Mouse (Mus musculus): ENCODE data around the gene Atp2b2. TPM values are rescaled to one million over a fixed set of nuclear protein-coding genes. Genes with fewer than 3 reads are reported as not detected.

Atp2b2 gene
- polyA plus RNA-seq, 1 experiment from 2014 or later: 34.2 TPM

DNA sequence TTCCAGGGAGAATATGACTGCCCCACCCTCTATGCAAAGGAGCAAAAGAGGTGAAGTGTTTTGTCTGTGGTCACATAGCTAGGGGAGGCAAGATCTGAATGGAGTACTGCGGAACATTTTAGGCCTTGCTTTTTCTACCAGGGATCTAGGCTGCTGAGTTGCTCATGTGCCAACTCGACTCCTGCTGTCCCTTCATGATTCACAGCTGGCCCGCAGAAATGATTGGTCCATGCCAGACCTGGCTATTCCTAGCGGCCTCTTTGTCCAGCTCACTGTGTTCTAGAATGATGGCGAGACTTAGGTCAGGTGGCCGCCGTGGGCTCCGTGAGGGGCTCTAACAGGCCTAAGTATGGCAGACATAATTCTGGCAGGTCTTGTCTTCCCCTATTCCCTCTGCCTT lies 103.0 kb downstream of the Atp2b2 start:
- no peak overlapping the region for H3K4me3 ChIP-seq (replicated peaks; ENCODE audit: low read length)
- 91% methylated on average over 8 of the region's 8 CpGs for WGBS
- DNase-seq (ENCODE audit: low spot score) (no peak), ATAC-seq (ENCODE audit: low FRiP score) (no peak)
- no peak overlapping the region for H3K4me2 ChIP-seq (replicated peaks)
- H3K36me3 ChIP-seq (replicated peaks; ENCODE audit: control insufficient read depth, insufficient read depth): no peaks in the 10 kb centered on the region
- no peaks in the 10 kb centered on the region for H3K27me3 ChIP-seq (ENCODE audit: control insufficient read depth, insufficient read depth, low read length)
- H3K9ac ChIP-seq: no peak overlapping the region
- no peak overlapping the region for H3K27ac ChIP-seq
- H3K9me3 ChIP-seq (ENCODE audit: control insufficient read depth, low read length): no peaks in the 10 kb centered on the region
- peaks cover 10% of the 10 kb centered on the region for H3K4me1 ChIP-seq (replicated peaks; ENCODE audit: control insufficient read depth, insufficient read depth, low read length)

- no peak for ATAC-seq (ENCODE audit: low FRiP score)
- Histone ChIP-seq H3K27ac (no peak overlapping the region), H3K4me2 (replicated peaks) (no peak overlapping the region), H3K4me1 (replicated peaks; ENCODE audit: control insufficient read depth, insufficient read depth, low read length) (peaks cover 10% of the 10 kb centered on the region), H3K9me3 (ENCODE audit: control insufficient read depth, low read length) (no peaks in the 10 kb centered on the region), H3K27me3 (ENCODE audit: control insufficient read depth, insufficient read depth, low read length) (no peaks in the 10 kb centered on the region), H3K4me3 (replicated peaks; ENCODE audit: low read length) (no peak overlapping the region), H3K9ac (no peak overlapping the region), H3K36me3 (replicated peaks; ENCODE audit: control insufficient read depth, insufficient read depth) (no peaks in the 10 kb centered on the region)
- DNase-seq (ENCODE audit: low spot score): peak; percentile 39
- WGBS: 22% methylated on average over 6 of the region's 6 CpGs
Measured at GRCm38 (mm10) chr6:113936811-113937508, 105.5 kb downstream of the Atp2b2 start.

DNA sequence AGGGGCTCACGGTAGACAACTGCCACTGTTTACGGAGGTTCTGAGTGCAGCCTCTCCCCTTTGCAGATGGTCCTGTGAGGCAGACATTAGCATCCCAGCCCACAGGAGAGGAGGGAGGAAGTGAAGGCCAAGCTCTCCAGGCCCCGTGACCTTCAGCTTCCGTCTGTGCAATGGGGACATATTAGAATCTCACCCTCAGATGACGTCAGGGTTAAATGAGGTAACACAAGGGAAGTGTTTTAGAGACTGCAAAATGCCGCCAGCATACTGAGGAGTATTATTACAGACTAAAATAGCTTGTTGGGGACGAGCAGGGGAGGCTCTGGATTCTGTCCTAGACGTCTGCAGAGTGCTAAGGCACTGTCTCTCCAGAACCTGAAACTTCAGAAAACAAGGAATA lies 106.3 kb downstream of the Atp2b2 start:
- WGBS: 63% methylated on average over 8 of the region's 8 CpGs
- H3K9me3 ChIP-seq (ENCODE audit: control insufficient read depth, low read length): no peaks in the 10 kb centered on the region
- peaks cover 10% of the 10 kb centered on the region for H3K4me1 ChIP-seq (replicated peaks; ENCODE audit: control insufficient read depth, insufficient read depth, low read length)
- no peaks in the 10 kb centered on the region for H3K27me3 ChIP-seq (ENCODE audit: control insufficient read depth, insufficient read depth, low read length)
- no peak overlapping the region for H3K4me3 ChIP-seq (replicated peaks; ENCODE audit: low read length)
- ATAC-seq (ENCODE audit: low FRiP score) (no peak), DNase-seq (ENCODE audit: low spot score) (no peak)
- H3K36me3 ChIP-seq (replicated peaks; ENCODE audit: control insufficient read depth, insufficient read depth): no peaks in the 10 kb centered on the region
- H3K27ac ChIP-seq: no peak overlapping the region
- no peak overlapping the region for H3K9ac ChIP-seq
- H3K4me2 ChIP-seq (replicated peaks): no peak overlapping the region

DNA sequence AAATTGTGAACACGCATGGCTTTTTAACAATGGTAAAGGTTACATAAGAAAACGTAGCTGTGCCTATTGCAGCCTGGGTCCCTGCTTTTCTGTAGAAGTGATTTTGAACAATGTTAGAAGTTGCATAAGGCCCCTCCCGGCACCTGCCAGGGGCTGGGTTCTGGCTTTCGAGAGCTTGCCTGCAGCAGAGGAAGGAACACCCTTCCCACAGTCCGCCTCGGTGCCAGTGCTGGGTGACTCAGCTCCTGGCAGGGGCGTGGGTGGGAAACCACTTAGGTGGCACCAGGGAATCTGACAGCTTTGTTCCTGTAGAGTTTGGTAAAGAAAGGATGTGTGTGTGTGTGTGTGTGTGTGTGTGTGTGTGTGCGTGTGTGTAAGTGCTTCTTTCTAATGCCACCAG lies 107.7 kb downstream of the Atp2b2 start:
- no peak overlapping the region for H3K4me3 ChIP-seq (replicated peaks; ENCODE audit: low read length)
- H3K4me1 ChIP-seq (replicated peaks; ENCODE audit: control insufficient read depth, insufficient read depth, low read length): peaks cover 10% of the 10 kb centered on the region
- DNase-seq (ENCODE audit: low spot score) (no peak), ATAC-seq (ENCODE audit: low FRiP score) (no peak)
- H3K27ac ChIP-seq: no peak overlapping the region
- no peaks in the 10 kb centered on the region for H3K9me3 ChIP-seq (ENCODE audit: control insufficient read depth, low read length)
- whole genome bisulfite sequencing: 68% methylated on average over 8 of the region's 8 CpGs
- H3K4me2 ChIP-seq (replicated peaks): no peak overlapping the region
- H3K9ac ChIP-seq: no peak overlapping the region
- H3K27me3 ChIP-seq (ENCODE audit: control insufficient read depth, insufficient read depth, low read length): no peaks in the 10 kb centered on the region
- H3K36me3 ChIP-seq (replicated peaks; ENCODE audit: control insufficient read depth, insufficient read depth): no peaks in the 10 kb centered on the region

DNA sequence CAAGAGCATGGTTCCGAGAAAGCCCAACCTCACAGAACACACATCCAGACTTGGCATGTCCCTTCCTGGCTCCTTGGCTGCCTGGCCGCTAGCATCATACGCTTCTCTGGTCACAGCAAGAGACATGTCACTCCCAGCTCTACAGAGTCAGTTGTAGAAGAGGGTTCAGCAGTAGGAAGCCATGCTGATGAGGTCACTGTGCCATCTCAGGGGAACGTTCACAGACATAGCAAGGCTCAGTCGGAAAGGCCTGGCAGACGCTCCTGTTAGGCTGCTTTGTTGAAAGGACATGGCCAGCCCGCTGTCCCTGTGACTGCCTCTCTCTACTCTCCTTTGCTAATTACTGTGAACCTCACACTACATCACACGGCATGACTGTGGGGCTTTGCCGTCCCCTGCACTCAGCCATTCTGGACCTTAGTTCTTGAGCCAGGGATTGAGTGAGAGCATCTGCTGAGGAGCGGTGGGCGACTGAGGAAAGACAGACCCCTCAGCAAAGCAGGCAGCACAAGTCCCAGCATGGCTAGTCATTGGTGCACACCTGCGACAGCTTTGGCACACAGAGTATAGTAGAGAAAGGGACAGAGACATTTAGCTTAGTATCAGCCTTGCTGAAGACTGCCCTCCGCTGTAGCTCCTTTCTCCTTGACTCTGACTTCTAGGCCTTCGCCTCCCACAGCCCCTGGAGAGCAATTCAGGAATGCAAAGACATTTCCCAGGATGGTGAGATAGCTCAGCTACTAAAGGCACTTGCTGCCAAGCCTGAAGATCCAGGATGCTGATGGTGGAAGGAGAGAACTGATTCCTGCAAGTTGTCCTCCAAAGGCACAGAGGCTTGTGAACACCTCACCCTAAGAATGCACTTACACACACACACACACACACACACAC lies 108.9 kb downstream of the Atp2b2 start:
- Histone ChIP-seq H3K9ac (no peak overlapping the region), H3K27me3 (ENCODE audit: control insufficient read depth, insufficient read depth, low read length) (no peaks in the 10 kb centered on the region), H3K9me3 (ENCODE audit: control insufficient read depth, low read length) (no peaks in the 10 kb centered on the region), H3K36me3 (replicated peaks; ENCODE audit: control insufficient read depth, insufficient read depth) (no peaks in the 10 kb centered on the region), H3K4me2 (replicated peaks) (no peak overlapping the region), H3K27ac (0 out of 2 replicates have a peak overlapping the region, but pooled peaks have one; percentile 26), H3K4me3 (replicated peaks; ENCODE audit: low read length) (no peak overlapping the region), H3K4me1 (replicated peaks; ENCODE audit: control insufficient read depth, insufficient read depth, low read length) (peaks cover 10% of the 10 kb centered on the region)
- no peak for ATAC-seq (ENCODE audit: low FRiP score)
- DNase-seq (ENCODE audit: low spot score): no peak
- 45% methylated on average over 14 of the region's 14 CpGs for WGBS

DNA sequence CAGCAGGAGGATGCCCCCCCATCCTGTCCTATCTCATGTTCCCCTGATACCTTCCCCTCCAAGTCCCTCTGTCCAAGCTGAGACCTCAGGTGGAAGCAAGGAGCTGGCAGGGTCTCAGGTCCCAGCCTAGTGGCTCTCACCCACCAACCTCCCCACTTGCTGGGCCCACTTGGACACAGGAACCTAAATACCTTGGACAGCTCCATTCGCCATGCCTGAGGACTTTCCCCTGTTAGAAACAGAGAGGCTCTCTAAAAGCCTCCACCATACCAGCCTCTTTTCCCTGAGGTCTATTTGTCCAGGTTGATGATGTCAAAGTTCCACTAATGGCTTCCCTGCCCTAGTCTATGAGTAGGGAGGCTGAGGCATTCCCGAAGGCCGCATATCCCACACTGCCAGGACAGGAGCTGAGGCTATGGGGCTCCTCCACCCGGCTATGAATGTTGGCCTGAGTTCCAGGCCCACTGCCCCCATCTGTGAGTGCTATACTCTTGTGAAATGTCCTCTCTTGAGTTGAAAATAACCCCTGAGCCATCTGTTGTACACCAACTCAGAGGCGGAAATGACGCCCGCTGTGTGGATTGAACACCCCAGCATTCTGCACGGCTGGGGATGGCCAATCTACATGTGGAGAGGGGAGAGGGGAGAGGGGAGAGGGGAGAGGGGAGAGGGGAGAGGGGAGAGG lies 113.1 kb downstream of the Atp2b2 start:
- DNase-seq (ENCODE audit: low spot score) (no peak), ATAC-seq (ENCODE audit: low FRiP score) (no peak)
- Histone ChIP-seq H3K27ac (no peak overlapping the region), H3K4me3 (replicated peaks; ENCODE audit: low read length) (no peak overlapping the region), H3K4me1 (replicated peaks; ENCODE audit: control insufficient read depth, insufficient read depth, low read length) (no peaks in the 10 kb centered on the region), H3K9me3 (ENCODE audit: control insufficient read depth, low read length) (no peaks in the 10 kb centered on the region), H3K27me3 (ENCODE audit: control insufficient read depth, insufficient read depth, low read length) (no peaks in the 10 kb centered on the region), H3K9ac (no peak overlapping the region), H3K4me2 (replicated peaks) (no peak overlapping the region), H3K36me3 (replicated peaks; ENCODE audit: control insufficient read depth, insufficient read depth) (no peaks in the 10 kb centered on the region)
- 82% methylated on average over 7 of the region's 8 CpGs for WGBS

- Histone ChIP-seq H3K36me3 (replicated peaks; ENCODE audit: control insufficient read depth, insufficient read depth) (no peaks in the 10 kb centered on the region), H3K27me3 (ENCODE audit: control insufficient read depth, insufficient read depth, low read length) (no peaks in the 10 kb centered on the region), H3K4me2 (replicated peaks) (no peak overlapping the region), H3K9ac (no peak overlapping the region), H3K4me1 (replicated peaks; ENCODE audit: control insufficient read depth, insufficient read depth, low read length) (no peaks in the 10 kb centered on the region), H3K9me3 (ENCODE audit: control insufficient read depth, low read length) (no peaks in the 10 kb centered on the region), H3K27ac (no peak overlapping the region), H3K4me3 (replicated peaks; ENCODE audit: low read length) (no peak overlapping the region)
- ATAC-seq (ENCODE audit: low FRiP score) (no peak), DNase-seq (ENCODE audit: low spot score) (no peak)
- 65% methylated on average over 4 of the region's 4 CpGs for WGBS
Measured at GRCm38 (mm10) chr6:113923249-113923648, 119.2 kb downstream of the Atp2b2 start.

DNA sequence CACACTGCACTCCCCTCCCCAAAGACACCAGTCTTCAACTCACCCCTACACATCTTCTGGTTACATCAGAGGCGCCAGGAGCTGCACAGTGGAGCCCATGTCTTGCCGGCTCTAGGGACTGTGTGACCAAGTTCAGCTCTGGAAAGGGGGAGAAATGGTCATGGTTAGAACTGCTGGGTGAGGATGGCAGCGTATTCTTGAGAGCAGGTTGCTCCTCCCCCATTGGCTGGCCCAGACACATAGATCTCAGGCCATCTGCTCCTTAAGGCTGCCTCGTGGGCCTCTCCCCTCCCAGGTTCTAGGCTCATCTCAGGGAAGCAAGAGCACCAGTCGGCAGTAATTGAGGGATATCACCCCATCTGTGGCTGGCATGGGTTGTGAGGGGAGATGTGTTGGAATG lies 121.9 kb downstream of the Atp2b2 start:
- Histone ChIP-seq H3K4me3 (replicated peaks; ENCODE audit: low read length) (no peak overlapping the region), H3K36me3 (replicated peaks; ENCODE audit: control insufficient read depth, insufficient read depth) (no peaks in the 10 kb centered on the region), H3K27ac (no peak overlapping the region), H3K4me2 (replicated peaks) (no peak overlapping the region), H3K9ac (no peak overlapping the region), H3K9me3 (ENCODE audit: control insufficient read depth, low read length) (no peaks in the 10 kb centered on the region), H3K27me3 (ENCODE audit: control insufficient read depth, insufficient read depth, low read length) (no peaks in the 10 kb centered on the region), H3K4me1 (replicated peaks; ENCODE audit: control insufficient read depth, insufficient read depth, low read length) (no peaks in the 10 kb centered on the region)
- 69% methylated on average over 5 of the region's 5 CpGs for WGBS
- DNase-seq (ENCODE audit: low spot score): no peak
- ATAC-seq (ENCODE audit: low FRiP score): no peak

DNA sequence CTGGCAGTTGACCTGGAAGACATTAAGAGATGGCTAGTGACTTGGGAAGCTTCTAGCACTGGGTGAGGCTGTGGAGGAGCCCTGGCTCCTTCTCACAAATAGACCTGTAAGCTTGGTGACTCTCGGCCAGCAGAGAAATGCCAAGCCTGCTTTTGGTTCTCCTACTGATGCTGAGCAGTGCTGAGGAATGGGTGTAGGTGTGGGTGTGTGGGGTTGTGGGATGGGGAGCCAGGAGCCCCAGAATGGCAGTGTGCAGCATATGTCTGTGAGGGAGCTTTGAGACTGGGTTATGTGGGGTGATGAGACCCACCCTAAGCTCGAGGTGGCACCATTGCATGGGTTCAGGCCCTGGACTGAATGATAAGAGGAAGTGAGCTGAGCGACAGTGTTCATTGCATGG lies 129.7 kb downstream of the Atp2b2 start:
- Histone ChIP-seq H3K4me1 (replicated peaks; ENCODE audit: control insufficient read depth, insufficient read depth, low read length) (no peaks in the 10 kb centered on the region), H3K27me3 (ENCODE audit: control insufficient read depth, insufficient read depth, low read length) (no peaks in the 10 kb centered on the region), H3K9ac (no peak overlapping the region), H3K4me2 (replicated peaks) (no peak overlapping the region), H3K4me3 (replicated peaks; ENCODE audit: low read length) (no peak overlapping the region), H3K27ac (no peak overlapping the region), H3K36me3 (replicated peaks; ENCODE audit: control insufficient read depth, insufficient read depth) (no peaks in the 10 kb centered on the region), H3K9me3 (ENCODE audit: control insufficient read depth, low read length) (no peaks in the 10 kb centered on the region)
- ATAC-seq (ENCODE audit: low FRiP score): no peak
- WGBS: 80% methylated on average over 3 of the region's 3 CpGs
- DNase-seq (ENCODE audit: low spot score): no peak
